Mouse (Mus musculus): Measurements from ENCODE around the gene C7. TPM values are rescaled to one million over a fixed set of nuclear protein-coding genes. Genes with fewer than 3 reads are reported as not detected.

Gene C7
- polyA plus RNA-seq, 1 experiment: 0.07 TPM

- H3K27ac ChIP-seq (ENCODE audit: insufficient read depth, low read length): no peak overlapping the region
- DNase-seq: no peak
- WGBS: 87% methylated on average over 11 of the region's 11 CpGs
Measured at GRCm38 (mm10) chr15:5095534-5096301, 32.2 kb upstream of the C7 start.

DNA sequence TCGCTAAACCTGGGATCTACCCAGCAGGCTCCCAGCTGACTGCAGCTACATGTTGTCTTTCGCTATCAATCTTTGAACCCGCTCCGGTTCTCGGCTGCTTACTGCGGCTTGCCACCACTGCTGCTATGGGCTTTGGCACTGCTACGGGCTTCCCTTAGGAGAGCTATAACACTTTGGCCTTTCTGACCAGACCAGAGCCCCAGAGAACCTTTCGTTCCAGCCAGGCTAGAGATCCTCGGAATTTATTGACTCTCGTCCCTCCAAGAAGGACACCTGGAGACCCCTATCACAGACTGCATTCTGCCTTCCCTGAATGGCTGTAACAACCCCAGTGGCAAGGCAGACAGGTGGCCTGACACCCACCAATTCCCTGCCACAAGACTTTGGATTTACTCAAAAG lies 26.6 kb upstream of the C7 start:
- Histone ChIP-seq H3K4me3 (replicated peaks; ENCODE audit: insufficient read depth, low read depth, low read length) (no peak overlapping the region), H3K27me3 (ENCODE audit: control insufficient read depth, insufficient read depth, low read length) (no peaks in the 10 kb centered on the region), H3K4me1 (ENCODE audit: control insufficient read depth, insufficient read depth, low read length) (no peaks in the 10 kb centered on the region), H3K27ac (ENCODE audit: insufficient read depth, low read length) (no peak overlapping the region)
- 94% methylated on average over 10 of the region's 10 CpGs for WGBS
- DNase-seq: no peak
- TF ChIP-seq POLR2A (IDR thresholded peaks at IDR 0.05; ENCODE audit: borderline replicate concordance, insufficient read depth, low read length) (no peak), CTCF (IDR thresholded peaks at IDR 0.05; ENCODE audit: borderline replicate concordance, insufficient read depth, low read depth, low read length) (no peak)

More at GRCm38 (mm10) chr15:5095534-5096301, 32.2 kb upstream of the C7 start:
- no peaks in the 10 kb centered on the region for H3K27me3 ChIP-seq (ENCODE audit: control insufficient read depth, insufficient read depth, low read length)
- no peak overlapping the region for H3K4me3 ChIP-seq (replicated peaks; ENCODE audit: insufficient read depth, low read depth, low read length)
- H3K4me1 ChIP-seq (ENCODE audit: control insufficient read depth, insufficient read depth, low read length): no peaks in the 10 kb centered on the region
- TF ChIP-seq CTCF (IDR thresholded peaks at IDR 0.05; ENCODE audit: borderline replicate concordance, insufficient read depth, low read depth, low read length) (no peak), POLR2A (IDR thresholded peaks at IDR 0.05; ENCODE audit: borderline replicate concordance, insufficient read depth, low read length) (no peak)

- Histone ChIP-seq H3K4me3 (replicated peaks; ENCODE audit: insufficient read depth, low read depth, low read length) (no peak overlapping the region), H3K4me1 (ENCODE audit: control insufficient read depth, insufficient read depth, low read length) (no peaks in the 10 kb centered on the region), H3K27ac (ENCODE audit: insufficient read depth, low read length) (no peak overlapping the region), H3K27me3 (ENCODE audit: control insufficient read depth, insufficient read depth, low read length) (no peaks in the 10 kb centered on the region)
- no peak for DNase-seq
- no peak for TF ChIP-seq CTCF (IDR thresholded peaks at IDR 0.05; ENCODE audit: borderline replicate concordance, insufficient read depth, low read depth, low read length)
- no peak for TF ChIP-seq POLR2A (IDR thresholded peaks at IDR 0.05; ENCODE audit: borderline replicate concordance, insufficient read depth, low read length)
- 47% methylated on average over 7 of the region's 7 CpGs for WGBS
Measured at GRCm38 (mm10) chr15:5088850-5089608, 25.5 kb upstream of the C7 start.

DNA sequence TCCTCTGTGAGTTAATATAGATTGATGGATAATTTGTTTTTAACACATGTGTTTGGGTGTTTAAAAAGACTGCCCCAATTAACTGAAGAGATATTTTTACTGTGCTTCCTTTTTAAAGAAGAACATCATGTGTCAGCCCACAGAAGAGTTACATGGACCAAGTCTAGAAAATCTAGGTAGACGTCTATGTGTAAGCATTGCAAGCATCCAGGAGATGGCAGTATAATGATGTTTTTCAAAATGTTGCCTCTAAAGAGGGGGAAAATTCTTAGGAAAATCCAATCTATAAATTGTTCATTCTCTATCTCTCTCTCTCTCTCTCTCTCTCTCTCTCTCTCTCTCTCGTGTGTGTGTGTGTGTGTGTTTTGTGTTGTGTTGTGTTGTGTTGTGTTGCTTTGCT lies 22.6 kb upstream of the C7 start:
- H3K27me3 ChIP-seq (ENCODE audit: control insufficient read depth, insufficient read depth, low read length): no peaks in the 10 kb centered on the region
- TF ChIP-seq CTCF (IDR thresholded peaks at IDR 0.05; ENCODE audit: borderline replicate concordance, insufficient read depth, low read depth, low read length): peak; percentile 5; the same call in 1 of the 2 replicates
- no peak for TF ChIP-seq POLR2A (IDR thresholded peaks at IDR 0.05; ENCODE audit: borderline replicate concordance, insufficient read depth, low read length)
- DNase-seq: no peak
- no peak overlapping the region for H3K27ac ChIP-seq (ENCODE audit: insufficient read depth, low read length)
- 25% methylated on average over 2 of the region's 2 CpGs for WGBS
- H3K4me1 ChIP-seq (ENCODE audit: control insufficient read depth, insufficient read depth, low read length): no peaks in the 10 kb centered on the region
- H3K4me3 ChIP-seq (replicated peaks; ENCODE audit: insufficient read depth, low read depth, low read length): no peak overlapping the region

DNA sequence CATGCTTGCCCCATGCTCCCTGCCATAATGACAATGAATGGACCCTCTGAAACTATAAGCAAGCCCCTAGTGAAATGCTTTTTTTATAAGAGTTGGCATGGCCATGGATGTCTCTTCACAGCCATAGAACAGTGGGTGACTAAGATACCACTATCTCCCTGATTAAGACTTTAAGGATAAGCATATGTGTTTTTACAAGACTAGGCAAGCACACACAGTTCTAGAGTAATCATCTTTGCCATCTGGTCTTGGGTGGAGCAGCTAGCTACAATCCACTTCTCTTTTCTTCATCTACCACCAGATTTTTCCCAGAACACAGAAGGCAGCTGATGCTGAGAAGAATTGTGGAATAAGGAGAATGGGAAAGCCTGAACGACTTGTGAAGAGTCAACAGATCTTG lies 17.7 kb upstream of the C7 start:
- WGBS: 81% methylated on average over 1 of the region's 1 CpGs
- Histone ChIP-seq H3K4me3 (replicated peaks; ENCODE audit: insufficient read depth, low read depth, low read length) (no peak overlapping the region), H3K27me3 (ENCODE audit: control insufficient read depth, insufficient read depth, low read length) (no peaks in the 10 kb centered on the region), H3K4me1 (ENCODE audit: control insufficient read depth, insufficient read depth, low read length) (no peaks in the 10 kb centered on the region), H3K27ac (ENCODE audit: insufficient read depth, low read length) (no peak overlapping the region)
- DNase-seq: no peak
- TF ChIP-seq POLR2A (IDR thresholded peaks at IDR 0.05; ENCODE audit: borderline replicate concordance, insufficient read depth, low read length) (no peak), CTCF (IDR thresholded peaks at IDR 0.05; ENCODE audit: borderline replicate concordance, insufficient read depth, low read depth, low read length) (no peak)

- Histone ChIP-seq H3K27me3 (ENCODE audit: control insufficient read depth, insufficient read depth, low read length) (no peaks in the 10 kb centered on the region; the same call in 1 of the 2 replicates), H3K27ac (ENCODE audit: insufficient read depth, low read length) (no peak overlapping the region), H3K4me3 (replicated peaks; ENCODE audit: insufficient read depth, low read depth, low read length) (no peak overlapping the region), H3K4me1 (ENCODE audit: control insufficient read depth, insufficient read depth, low read length) (no peaks in the 10 kb centered on the region)
- TF ChIP-seq POLR2A (IDR thresholded peaks at IDR 0.05; ENCODE audit: borderline replicate concordance, insufficient read depth, low read length) (no peak), CTCF (IDR thresholded peaks at IDR 0.05; ENCODE audit: borderline replicate concordance, insufficient read depth, low read depth, low read length) (peak; percentile 86)
- WGBS: 55% methylated on average over 15 of the region's 15 CpGs
- peak; percentile 49 to 55 for DNase-seq
Measured at GRCm38 (mm10) chr15:5068801-5069518, 5.4 kb upstream of the C7 start.

GRCm38 (mm10) chr15:5045560-5046284 lies 17.8 kb downstream of the C7 start:
- H3K4me3 ChIP-seq (replicated peaks; ENCODE audit: insufficient read depth, low read depth, low read length): no peak overlapping the region
- H3K27ac ChIP-seq (ENCODE audit: insufficient read depth, low read length): no peak overlapping the region
- 70% methylated on average over 11 of the region's 11 CpGs for WGBS
- H3K4me1 ChIP-seq (ENCODE audit: control insufficient read depth, insufficient read depth, low read length): no peaks in the 10 kb centered on the region
- DNase-seq: no peak
- H3K27me3 ChIP-seq (ENCODE audit: control insufficient read depth, insufficient read depth, low read length): no peaks in the 10 kb centered on the region
- no peak for TF ChIP-seq POLR2A (IDR thresholded peaks at IDR 0.05; ENCODE audit: borderline replicate concordance, insufficient read depth, low read length)
- no peak for TF ChIP-seq CTCF (IDR thresholded peaks at IDR 0.05; ENCODE audit: borderline replicate concordance, insufficient read depth, low read depth, low read length)

Measured in cerebellum, adult 2 months (tissue).